ENCODE assay signal across 24 mouse cellular contexts in genomic region chr5:36729923-36730322, GRCm38 (mm10). TPM values are rescaled to one million over a fixed set of nuclear protein-coding genes. Genes with fewer than 3 reads are reported as not detected.
A peak's percentile ranks its signal among the peaks of the same experiment; 100 is the strongest.
DNase-seq lines count a peak whose midpoint lies in the region; ATAC-seq and TF ChIP-seq lines count a peak whose summit lies in the region.
"Had no signal": no experiment of that assay in that cellular context is flagged by ENCODE, and none has a peak within 500 bp of the region (broad histone marks: within the 10 kb centered on the region; RNA-seq: fewer than 3 reads in every experiment).

No protein-coding gene starts in this region.

- H3K9ac ChIP-seq in kidney, embryonic 14.5 days (ENCODE audit: low read depth, low read length): no peak overlapping the region
- H3K9ac ChIP-seq: embryonic facial prominence, embryonic 12.5 days; hindbrain, embryonic 13.5 days; liver, embryonic 14.5 days; lung, embryonic 15.5 days had no signal

- no peaks in the 10 kb centered on the region for H3K27me3 ChIP-seq in kidney, embryonic 14.5 days (ENCODE audit: control insufficient read depth, insufficient read depth, low read length)
- H3K27me3 ChIP-seq: embryonic facial prominence, embryonic 12.5 days; heart, embryonic 12.5 days had no signal

- H3K27ac ChIP-seq in gastrocnemius, adult 2 months: peak overlapping the region; percentile 78
- H3K27ac ChIP-seq in kidney, embryonic 14.5 days (ENCODE audit: low read depth, low read length): no peak overlapping the region
- H3K27ac ChIP-seq in brown adipose tissue, adult 24 weeks (replicated peaks; ENCODE audit: low read depth, low read length): peak overlapping the region; percentile 57
- H3K27ac ChIP-seq: embryonic facial prominence, embryonic 12.5 days; hindbrain, embryonic 13.5 days; kidney, postnatal 0 days; lung, embryonic 15.5 days had no signal

- H3K9me3 ChIP-seq in kidney, embryonic 14.5 days (ENCODE audit: control insufficient read depth, low read length): no peaks in the 10 kb centered on the region
- H3K9me3 ChIP-seq: embryonic facial prominence, embryonic 12.5 days; heart, embryonic 12.5 days; hindbrain, embryonic 13.5 days; lung, embryonic 15.5 days had no signal

- no peaks in the 10 kb centered on the region for H3K4me1 ChIP-seq in kidney, embryonic 14.5 days (ENCODE audit: control insufficient read depth, insufficient read depth, low read length)
- H3K4me1 ChIP-seq in brown adipose tissue, adult 24 weeks (ENCODE audit: control insufficient read depth, insufficient read depth, insufficient read length, low read length): peaks cover 35% of the 10 kb centered on the region
- H3K4me1 ChIP-seq: embryonic facial prominence, embryonic 12.5 days; hindbrain, embryonic 13.5 days; lung, embryonic 15.5 days had no signal

- H3K4me3 ChIP-seq in gastrocnemius, adult 2 months: no peak overlapping the region
- no peak overlapping the region for H3K4me3 ChIP-seq in kidney, embryonic 14.5 days (ENCODE audit: low read length)
- no peak overlapping the region for H3K4me3 ChIP-seq in brown adipose tissue, adult 24 weeks (ENCODE audit: insufficient read depth, low read depth, low read length)
- H3K4me3 ChIP-seq: embryonic facial prominence, embryonic 12.5 days; heart, embryonic 12.5 days; hindbrain, embryonic 13.5 days; lung, embryonic 15.5 days had no signal

- no peak for TF ChIP-seq CTCF in gastrocnemius, adult 2 months (IDR thresholded peaks at IDR 0.05)

- H3K4me2 ChIP-seq in kidney, embryonic 14.5 days (replicated peaks; ENCODE audit: low read depth, low read length): no peak overlapping the region
- H3K4me2 ChIP-seq: embryonic facial prominence, embryonic 12.5 days; heart, embryonic 12.5 days; hindbrain, embryonic 13.5 days; lung, embryonic 15.5 days; midbrain, embryonic 11.5 days had no signal

- intact Hi-C loops in gastrocnemius, adult 2 months (cut with DNase I): no loop called here

- H3K36me3 ChIP-seq in kidney, embryonic 14.5 days (ENCODE audit: control insufficient read depth, insufficient read depth, low read length): no peaks in the 10 kb centered on the region
- H3K36me3 ChIP-seq: embryonic facial prominence, embryonic 12.5 days; heart, embryonic 12.5 days; hindbrain, embryonic 13.5 days; lung, embryonic 15.5 days had no signal

- peak; percentile 32 for DNase-seq in adrenal gland, adult 2 months
- no peak for DNase-seq in adrenal gland, postnatal 25 days
- DNase-seq in gastrocnemius, adult 2 months: no peak
- no peak for DNase-seq in gastrocnemius, postnatal 10 days
- DNase-seq in kidney, postnatal 25 days: peak; percentile 27 to 51
- DNase-seq in layer of hippocampus, adult 9-11 months: no peak
- DNase-seq: adrenal gland, adult 8-10 months; embryo, embryonic 11 days; heart, postnatal 4 days; right cerebral cortex, postnatal 25 days; spleen, adult 18-20 months had no signal

- ATAC-seq in kidney, embryonic 14.5 days (ENCODE audit: low FRiP score, low TSS enrichment): no peak
- ATAC-seq: activated CD4-positive, CD25-positive, alpha-beta regulatory T cell, adult 4 months; forebrain, embryonic 16.5 days; intestine, embryonic 16.5 days; midbrain, embryonic 16.5 days had no signal

- 92% methylated on average over 2 of the region's 2 CpGs for WGBS in kidney, embryonic 14.5 days

RNA-seq across cellular contexts. Expression of gene Bloc1s4, which starts 18.5 kb away (rescaled TPM):
- 10 to 100 TPM; 21.9 to 27.5 TPM for total RNA-seq in adrenal gland, adult 2 months (2021)
- polyA plus RNA-seq in adrenal gland, adult 2 months (2012; rRNA removed): 64.9 and 70.9 TPM in 2 replicates
- 25.7 and 30.4 TPM in 2 replicates for total RNA-seq in adrenal gland, postnatal 25 days (2021)
- 10 to 100 TPM in 1 of 2 experiments, 1 to 10 TPM in 1; 9.1 to 11.0 TPM for total RNA-seq in gastrocnemius, adult 2 months (2021)
- total RNA-seq in gastrocnemius, postnatal 10 days (2021): 10 to 100 TPM in 1 of 2 experiments, 1 to 10 TPM in 1; 9.8 to 11.0 TPM
- 26.1 and 26.7 TPM in 2 replicates for polyA plus RNA-seq in kidney, embryonic 14.5 days (2014; fragmentation: Nextera tagmentation; extraction: Ambion mirVana)
- 12.0 and 17.0 TPM in 2 replicates for polyA plus RNA-seq in brown adipose tissue, adult 24 weeks (2012; ENCODE audit: insufficient read depth, insufficient read length, missing spikeins)

RNA-seq across cellular contexts. Expression of gene D5Ertd579e, which starts 34.1 kb away (rescaled TPM):
- total RNA-seq in adrenal gland, adult 2 months (2021): 10 to 100 TPM; 64.4 to 83.5 TPM
- polyA plus RNA-seq in adrenal gland, adult 2 months (2012; rRNA removed): 13.7 and 13.9 TPM in 2 replicates
- 63.3 and 73.0 TPM in 2 replicates for total RNA-seq in adrenal gland, postnatal 25 days (2021)
- 10 to 100 TPM; 86.4 to 98.1 TPM for total RNA-seq in gastrocnemius, adult 2 months (2021)
- total RNA-seq in gastrocnemius, postnatal 10 days (2021): 10 to 100 TPM; 51.2 to 67.3 TPM
- polyA plus RNA-seq in kidney, embryonic 14.5 days (2014; fragmentation: Nextera tagmentation; extraction: Ambion mirVana): 17.7 and 30.7 TPM in 2 replicates
- 62.7 and 65.5 TPM in 2 replicates for polyA plus RNA-seq in brown adipose tissue, adult 24 weeks (2012; ENCODE audit: insufficient read depth, insufficient read length, missing spikeins)

Comparison
In these comparisons a context has a peak if more than half of its experiments do, and no peak if none do; other contexts are left out.
1. DNase-seq: peak in adrenal gland, adult 2 months (single experiment) and kidney, postnatal 25 days (2 of 2); none in adrenal gland, postnatal 25 days (single experiment), gastrocnemius, adult 2 months (single experiment), gastrocnemius, postnatal 10 days (single experiment) and layer of hippocampus, adult 9-11 months (single experiment).